Mouse (Mus musculus) telencephalon, adult 2 months (tissue): Measurements from ENCODE around the gene Smyd1.
"Not testable (repeated sequence)": the region's sequence is repeated elsewhere in the genome, so short reads cannot be mapped to it uniquely, and the experiment has no call there.

Source experiments
- DNase-seq: peaks from one replicate; pipeline ENCODE4 v3.0.0-alpha.2; 2011; ENCODE audit warnings: low read depth, low spot score

The Smyd1 gene

DNA sequence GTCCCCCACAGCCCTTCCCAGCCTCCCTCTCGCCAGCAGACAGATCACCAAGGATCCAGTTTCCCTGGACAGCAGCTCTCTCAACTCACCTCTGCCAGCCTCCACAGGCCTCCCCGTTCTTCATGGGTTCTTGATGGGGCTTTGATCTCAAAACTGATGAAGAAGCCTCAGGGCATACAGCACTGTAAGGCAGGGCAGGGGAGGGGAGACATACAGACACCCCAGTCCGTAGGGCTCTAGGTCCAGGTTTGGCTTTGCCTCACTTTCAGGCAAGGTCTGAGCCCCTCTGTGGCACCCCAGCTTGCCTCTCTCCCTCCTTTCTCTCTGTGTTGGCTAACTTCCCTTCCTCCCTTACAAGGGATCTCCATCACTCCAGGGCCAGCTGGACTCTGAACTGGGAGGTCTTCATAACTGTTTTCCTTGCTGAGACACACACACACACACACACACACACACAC lies at the start of gene Smyd1:
Smyd1 (minus strand) TSS at position 408 of the 458 bp plus-strand sequence.
- DNase-seq = no peak

DNA sequence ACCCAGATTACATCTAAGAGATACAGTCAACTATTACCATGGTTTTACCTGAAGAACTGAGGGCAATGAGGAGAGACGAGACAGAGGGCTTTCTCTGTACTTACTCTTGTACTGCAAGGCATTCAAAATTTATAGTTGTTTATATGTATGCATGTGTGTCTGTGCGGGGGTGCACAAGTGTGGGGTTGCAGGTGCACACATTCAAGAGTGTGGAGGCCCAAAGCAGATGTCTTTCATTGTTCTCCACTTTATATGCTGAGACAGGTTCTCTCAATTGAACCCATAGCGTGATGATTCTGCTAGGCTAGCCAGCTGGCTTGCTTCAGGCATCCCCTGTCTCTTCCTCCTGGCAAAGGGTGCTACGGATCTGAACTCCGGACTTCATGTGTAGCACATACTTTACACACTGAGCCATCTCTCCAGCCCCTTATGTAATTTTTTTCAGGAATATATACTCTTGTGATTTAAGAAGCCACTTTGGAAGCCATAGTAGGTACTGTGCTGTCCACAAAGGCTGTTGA lies 49.1 kb upstream of the Smyd1 start:
- DNase-seq = no peak

DNA sequence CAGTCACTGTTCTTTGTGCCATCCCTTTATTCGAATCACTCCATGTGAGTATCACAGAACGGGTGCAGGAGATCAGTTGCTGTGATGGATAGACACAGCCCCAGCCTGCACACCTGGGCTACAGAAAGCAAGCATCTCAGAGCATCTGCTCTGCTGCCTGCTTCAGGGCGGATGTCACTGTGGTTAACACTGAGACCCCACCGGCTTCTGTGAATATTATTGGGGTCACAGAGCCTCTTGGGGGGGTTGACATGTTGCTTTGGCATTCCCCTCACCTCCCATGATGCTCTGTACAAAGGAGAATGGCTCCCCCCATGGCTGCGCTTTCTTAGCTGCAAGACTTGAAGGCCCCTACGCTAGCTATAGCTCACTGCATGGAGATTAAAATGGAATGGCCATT lies 47.4 kb upstream of the Smyd1 start:
- no peak for DNase-seq

DNA sequence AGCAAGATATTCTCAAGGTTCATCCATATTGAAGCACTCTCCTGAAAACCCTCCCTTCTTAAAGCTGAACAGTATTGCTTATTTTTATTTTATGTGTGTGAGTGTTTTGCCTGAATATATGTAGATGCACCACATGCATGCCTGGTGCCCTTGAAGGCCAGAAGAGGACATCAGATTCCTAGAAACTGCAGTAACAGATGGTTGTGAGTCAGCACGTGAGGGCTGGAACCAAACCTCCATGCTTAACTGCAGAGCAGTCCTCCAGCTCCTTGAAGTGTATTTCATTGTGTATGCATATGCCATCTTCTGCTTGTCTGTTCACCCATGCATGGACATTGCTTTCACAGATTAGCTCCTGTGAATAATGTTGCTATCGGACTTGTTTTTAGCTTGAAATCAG lies 42.0 kb upstream of the Smyd1 start:
- no peak for DNase-seq

DNA sequence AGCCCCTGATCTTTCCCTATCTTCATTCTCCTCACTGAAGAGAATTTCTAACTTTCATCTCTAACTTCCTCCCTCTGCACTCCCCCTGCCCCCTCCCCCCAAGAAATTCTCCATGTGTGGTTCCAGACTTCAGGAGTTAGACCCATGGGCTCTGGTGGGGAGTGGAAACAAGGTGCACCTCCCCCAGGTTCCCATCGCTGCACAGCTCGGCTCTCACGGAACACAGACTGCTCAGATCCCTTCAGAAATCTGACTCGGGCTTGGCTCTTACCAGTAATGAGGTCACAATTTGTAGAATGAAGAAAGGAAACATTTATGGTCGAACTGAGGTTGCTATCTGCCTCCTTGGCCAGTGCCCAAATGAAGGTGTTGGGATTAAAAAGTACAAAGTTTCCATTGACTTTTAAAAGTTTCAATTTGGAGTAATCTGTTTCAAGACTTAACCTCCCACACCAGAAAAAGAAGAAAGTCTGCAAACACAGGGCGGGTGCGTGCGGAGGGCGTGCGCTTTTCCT lies 39.2 kb upstream of the Smyd1 start:
- no peak for DNase-seq

DNA sequence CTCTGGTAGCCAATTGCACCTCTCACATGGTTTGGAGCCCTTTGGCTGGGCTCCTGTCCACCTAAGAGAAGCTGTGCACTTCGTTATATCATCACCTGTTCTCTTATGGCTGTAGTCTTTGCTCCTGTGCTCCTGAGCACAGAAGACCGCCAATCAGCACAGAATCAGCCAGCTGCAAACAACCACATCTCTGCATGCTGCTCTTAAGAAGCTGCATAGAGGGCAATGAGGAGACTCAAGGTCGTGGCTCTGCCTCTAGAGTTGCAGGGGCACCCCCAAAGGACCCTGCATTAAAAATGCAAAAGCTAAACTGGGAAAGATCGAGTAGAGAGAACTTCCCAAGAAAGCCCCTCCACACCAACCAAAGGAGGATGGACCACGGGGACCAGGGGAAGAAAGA lies 38.7 kb upstream of the Smyd1 start:
- DNase-seq = no peak

DNA sequence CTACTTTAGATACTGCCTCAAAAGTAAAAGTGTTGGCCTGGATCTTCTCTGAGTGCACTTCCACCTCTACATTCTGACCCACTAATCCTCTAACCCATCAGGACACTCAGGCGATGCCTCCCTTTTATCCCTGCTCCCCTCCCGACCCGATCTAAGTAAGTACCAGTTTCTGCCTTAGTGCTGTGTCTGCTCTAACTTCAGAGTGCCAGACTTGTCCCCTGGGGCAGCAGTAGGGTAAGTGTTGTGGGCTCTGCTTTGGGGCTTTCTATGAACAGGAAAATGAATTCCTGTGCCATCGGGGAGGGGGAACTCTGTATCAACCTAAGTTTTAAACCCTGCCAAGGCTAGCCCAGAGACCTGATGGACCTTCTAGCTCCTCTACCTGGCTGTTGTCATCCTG lies 38.2 kb upstream of the Smyd1 start:
- no peak for DNase-seq

DNA sequence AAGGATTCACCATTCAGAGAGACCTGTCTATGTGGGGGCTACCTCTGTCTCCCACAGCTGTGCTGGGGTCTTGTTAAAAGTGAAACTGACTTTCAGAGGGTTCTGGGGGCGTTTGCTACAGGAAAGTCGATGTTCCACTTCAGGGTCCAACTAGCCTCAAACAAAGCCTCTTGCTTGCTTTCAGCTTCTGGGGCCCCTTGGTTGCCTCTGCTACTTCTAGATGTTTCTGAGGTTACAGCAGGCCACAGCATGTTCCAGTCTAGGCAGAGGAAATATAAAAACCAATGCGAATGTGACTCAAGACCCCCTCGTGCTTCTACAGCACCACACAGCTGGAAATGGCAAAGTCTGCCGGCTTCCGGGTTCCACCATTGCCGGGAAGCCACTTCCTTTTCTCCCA lies 35.5 kb upstream of the Smyd1 start:
- DNase-seq = no peak

DNA sequence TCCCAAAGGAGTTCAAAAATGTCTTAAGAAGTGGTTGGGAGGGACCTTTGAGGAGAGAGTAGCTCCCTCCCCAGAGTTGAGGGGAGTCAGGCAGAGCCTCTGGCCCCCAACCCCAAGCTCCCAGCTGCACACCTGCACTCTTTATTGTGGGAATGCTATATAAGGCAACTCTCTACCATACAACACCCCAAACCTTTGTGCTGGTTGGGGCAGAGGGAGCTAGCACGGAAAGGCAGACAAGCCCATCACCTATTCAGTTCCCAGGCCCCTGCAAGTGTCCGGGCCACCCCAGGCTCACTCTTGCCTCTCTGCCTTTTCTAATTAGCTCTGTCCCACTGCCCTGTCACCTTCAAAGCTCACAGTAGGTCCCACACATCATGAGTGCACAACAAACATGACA lies 31.7 kb upstream of the Smyd1 start:
- DNase-seq = no peak

DNA sequence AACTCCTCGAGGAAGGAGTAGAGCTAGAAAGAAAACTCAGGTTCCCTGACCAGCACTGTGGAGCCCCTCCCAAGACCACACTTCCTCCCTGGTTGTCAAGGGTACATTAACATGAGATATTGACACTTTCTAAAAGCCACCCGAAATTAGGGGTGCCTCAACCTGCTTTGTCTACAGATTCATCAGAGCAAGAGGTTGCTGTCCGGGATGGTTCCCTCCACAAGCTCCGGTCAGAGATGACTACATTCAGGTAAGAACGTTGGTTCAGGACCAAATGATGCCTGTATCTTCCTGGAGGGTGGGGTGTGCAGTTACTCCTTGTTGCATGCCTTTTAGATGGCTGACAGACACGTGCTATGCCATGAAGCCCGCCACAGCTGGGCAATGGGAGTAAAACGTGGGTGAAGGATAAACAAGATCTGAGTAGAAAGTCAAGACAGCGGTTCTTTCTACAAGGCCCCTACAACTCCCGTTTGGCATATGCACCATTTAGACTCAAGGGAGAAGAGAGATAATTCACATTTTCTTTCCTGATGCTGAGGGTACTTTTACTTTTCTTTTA lies 30.9 kb upstream of the Smyd1 start:
- DNase-seq = no peak

DNA sequence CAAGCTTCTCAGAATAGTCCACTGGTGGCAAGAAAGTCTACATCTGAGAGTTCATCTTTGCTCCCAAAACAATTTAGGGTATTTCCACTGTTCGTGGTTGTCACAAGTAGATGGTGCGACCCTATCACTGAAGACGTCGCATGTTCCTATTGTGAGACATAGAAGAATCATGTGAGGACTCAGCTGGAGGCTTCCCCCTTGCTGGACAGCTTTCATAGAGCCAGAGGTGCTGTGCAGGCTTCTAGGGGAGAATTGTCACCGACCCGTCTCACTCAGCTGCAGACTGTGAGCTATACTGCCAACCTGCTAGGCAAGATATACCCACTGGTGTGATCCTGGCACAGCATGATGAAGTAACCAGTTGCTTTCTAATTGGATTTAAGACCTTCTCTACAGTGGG lies 30.2 kb upstream of the Smyd1 start:
- DNase-seq = no peak

DNA sequence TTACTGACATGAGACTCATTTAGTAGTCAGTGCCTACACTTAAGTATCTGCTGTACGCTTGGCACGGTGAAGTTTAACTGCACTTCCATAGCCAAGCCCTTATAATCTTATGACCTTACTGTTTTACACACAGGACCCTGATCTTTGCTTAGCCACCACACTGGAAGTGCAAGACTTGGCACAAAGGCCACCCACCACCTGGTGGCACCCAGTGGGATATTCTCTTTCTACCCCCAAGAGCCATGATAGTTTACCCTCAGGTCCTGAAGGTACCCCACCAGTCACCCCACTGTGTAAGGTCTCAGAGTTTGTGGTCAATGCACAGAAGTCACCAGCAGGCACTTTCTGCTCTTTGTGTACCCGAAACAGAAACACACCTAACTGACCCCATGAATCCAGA lies 29.2 kb upstream of the Smyd1 start:
- DNase-seq = no peak

DNA sequence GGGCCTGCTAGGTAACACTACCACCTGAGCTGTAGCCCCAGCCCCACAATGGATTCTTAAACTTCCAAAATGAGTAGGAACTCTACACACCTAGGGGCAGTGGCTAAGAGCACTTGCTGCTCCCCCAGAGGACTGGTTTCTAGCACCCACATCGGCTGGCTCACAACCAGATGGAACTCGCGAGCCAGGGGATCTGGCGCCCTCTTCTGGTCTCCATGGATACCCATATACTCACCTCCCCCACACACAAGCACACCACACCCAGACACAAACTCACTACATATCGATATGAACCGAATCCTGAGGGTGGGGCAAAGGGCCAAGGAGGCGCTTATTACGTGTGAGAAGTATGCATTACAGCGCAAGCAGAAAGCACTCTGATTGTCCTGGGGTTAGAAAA lies 26.0 kb upstream of the Smyd1 start:
- no peak for DNase-seq

DNA sequence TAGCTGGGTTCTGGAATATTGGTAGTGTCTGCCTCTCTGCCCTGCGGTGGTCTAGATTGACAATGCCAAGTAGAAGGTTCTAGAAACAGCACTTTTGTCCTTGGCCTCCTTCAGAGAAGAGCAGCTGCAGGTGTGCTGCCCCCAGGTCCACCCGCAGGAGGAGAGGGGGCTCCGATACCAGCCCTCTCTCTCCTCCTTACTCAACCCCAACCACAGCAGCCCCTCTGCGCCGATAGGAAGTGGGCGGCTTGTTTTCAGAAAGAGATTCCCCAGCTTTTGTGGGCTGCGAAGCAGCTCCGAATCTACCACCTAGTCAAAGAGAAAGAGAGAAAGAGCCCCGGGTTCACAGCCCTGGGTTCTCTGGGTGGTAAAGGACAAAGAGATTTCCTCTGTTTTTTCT lies 19.1 kb upstream of the Smyd1 start:
- DNase-seq = no peak

DNA sequence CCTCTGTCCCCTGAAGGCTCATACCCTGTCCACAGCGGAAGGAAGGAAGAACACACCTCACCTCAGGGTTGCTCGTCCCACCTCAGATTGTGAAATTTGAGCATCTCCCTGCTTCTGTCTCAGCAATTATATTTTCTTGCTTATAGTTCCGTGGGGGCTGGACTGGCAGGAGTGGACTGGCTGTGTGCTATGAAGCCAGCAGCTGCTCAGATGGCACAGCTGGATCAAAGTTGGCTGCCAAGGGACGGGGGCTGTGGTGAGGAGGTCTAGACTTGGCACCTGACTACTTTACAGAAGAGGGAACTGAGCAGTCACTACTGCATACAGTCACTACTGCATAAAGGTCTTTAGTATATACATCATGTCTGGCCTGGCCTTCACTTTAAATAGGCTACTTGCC lies 17.3 kb upstream of the Smyd1 start:
- DNase-seq = no peak

DNA sequence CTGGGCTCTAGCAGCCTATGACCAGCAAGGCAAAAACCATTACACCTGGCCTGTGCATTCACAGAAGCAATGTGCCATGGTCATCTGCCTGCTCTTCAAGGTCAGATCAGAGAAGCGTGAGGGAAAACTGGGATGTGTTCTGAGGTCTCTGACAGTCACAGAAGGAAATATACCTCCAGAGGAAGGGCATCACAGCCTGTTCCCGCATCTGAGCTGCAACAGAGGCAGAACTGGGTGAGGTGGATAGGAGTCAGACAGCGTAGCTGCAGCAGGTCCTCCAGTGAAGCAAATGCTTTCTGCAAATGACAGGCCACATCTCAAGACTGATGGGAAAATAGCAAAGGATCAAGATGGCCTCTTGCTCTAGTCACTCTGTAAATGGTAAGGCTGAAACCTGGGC lies 16.9 kb upstream of the Smyd1 start:
- DNase-seq = no peak

DNA sequence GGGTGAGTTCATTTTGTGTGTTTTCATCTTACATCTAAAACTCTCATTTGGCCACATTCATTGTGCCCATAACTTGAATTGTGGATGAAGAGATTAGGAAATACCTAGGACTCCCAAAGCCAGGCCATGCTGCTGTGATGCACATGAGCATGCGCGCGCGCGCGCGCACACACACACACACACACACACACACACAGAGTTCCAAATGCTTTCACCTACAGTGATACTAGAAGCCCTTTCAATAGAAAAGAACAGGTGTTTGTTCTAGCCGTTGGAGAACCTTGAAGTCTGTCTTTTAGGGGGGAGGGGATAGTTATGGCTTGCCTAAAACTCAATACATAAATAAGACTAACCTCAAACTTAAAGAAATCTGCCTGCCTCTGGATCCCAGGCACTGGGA lies 15.6 kb upstream of the Smyd1 start:
- DNase-seq = no peak

DNA sequence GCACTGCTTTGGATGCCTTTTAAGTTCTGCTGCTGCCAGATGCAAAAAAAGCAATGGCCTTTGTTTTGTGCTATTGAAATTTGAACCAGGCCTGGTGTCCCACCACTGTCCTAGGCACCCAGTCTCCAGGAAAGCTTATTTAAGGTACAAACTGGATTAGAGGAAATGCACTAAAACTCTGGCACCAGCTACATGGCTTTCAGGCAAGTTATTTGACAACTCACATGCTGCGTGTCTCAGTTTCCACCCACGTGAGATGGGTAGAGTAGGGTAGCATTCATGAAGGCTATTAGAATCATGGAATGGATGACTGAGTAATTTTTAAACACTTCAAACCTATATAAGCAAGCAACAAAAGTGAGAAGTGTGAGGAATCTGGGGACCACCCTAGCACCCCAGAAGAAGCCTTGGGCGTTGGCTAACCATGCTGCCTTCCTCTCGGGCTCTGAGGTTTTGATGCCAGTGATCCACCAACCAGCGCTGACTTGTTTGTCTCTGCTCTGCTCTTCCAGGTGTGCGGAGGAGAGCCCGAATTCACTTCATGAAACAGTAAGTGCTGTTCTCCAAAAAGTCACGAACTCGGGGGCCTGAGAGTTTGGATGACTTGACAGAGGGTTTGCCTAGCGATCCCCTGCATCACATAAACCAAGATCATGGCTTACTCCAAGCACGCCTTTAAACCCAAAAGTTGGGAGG lies 11.7 kb upstream of the Smyd1 start:
- DNase-seq = no peak

DNA sequence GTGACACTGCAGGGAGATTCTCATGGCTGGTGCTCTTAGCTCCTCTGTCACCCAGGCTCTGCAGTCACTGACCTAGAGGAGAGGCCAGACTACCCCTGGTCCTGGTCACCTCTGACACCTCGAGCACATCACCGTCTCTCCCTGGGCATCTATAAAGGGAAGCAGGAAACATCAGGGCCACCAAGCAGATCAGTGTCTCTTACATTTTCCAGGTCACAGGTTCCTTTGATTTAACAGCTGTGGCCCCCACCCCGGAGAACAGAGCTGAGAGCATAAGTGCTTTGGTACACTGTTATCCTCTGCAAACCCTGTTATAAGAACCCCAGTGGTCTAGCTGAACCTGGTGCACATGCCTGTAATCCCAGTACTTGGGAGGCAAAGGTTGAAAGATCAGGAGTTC lies 11.0 kb upstream of the Smyd1 start:
- DNase-seq = no peak

DNA sequence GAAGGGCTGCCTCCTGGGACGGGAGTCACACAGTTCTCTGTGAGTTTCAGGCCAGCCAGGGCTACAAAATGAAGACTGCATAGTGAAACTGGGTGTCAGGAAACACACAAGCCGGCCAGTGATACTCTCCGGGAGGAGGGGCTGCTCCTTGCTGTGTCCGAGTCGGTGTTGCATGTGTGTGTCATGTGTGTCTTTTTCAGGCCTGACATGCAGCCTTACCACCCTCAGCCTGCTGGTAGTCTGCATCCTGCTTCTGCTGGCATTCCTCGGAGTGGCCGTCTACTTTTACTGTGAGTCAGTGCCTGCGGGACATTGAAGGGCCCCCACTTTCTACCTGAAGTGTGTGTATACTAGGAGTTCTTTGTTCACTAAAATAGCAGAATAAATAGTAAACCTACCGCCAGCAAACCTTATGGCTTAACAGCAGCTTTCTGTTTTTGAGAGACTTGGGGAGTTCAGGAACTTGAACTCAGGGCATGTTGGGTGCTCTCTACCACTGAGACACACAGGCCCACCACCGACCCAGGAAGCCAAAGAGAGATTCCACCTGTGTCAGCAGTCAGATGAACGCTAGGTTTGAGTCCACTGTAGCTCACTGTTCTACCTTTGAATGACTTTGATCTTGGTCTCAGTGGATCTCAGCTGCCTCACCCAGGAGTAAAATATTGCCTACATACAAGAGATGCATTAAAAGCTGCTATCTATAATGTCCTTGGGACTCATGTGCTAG lies 10.4 kb upstream of the Smyd1 start:
- no peak for DNase-seq

DNA sequence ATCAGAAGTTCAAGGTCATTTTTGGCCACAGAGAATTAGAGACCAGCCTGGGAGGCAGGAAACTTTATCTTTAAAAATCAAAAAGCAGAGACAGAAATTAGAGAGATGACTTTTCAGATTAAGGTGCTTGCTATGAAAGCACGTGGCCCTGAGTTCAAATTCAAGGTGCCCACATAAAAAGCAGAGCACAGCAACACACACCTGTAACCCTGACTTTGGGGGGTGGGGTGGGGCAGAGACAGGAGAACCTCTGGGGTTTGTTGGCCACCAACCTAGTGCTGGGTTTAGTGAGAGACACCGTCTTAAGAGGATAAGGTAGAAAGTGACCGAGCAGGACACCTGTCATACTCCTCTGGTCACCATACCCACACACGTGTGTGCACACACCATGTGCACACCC lies 9.5 kb upstream of the Smyd1 start:
- not testable (repeated sequence) for DNase-seq

DNA sequence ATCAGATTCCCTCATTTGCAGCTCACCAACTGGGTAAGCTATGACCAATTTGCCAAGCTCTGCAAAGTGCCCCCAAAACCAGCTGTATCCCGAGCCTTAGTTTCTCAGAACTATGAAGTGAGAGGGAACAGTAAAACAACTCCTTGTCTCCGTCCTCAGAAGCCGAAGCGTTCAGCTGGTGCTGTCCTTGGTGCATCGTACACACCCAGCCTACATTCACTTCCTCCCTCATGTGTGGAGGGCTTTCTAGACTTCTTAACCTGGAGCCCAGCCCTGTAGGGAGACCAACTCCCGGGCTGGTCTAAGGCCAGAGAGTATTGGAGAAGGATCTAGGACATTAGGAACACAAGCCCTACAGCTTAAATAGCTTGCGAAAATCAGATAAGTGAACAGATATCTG lies 8.5 kb upstream of the Smyd1 start:
- DNase-seq = no peak

DNA sequence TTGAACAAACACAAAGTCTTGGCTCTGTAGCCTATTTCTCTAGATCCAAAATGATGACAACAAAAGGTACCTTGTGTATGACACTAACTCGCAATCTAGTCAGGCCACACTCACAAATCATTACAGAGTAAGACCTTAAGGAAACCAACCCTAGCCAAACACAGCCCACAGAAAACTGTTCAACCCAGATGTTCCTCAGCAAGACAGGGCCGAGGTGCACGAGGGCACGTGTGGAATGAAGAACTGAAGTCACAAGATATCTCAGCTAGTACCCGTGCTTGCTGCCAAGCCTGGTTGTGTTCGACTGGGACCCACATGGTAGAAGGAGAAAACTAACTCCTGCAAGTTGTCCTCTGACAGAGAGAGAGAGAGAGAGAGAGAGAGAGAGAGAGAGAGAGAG lies 7.8 kb upstream of the Smyd1 start:
- no peak for DNase-seq
